Mouse (Mus musculus): ENCODE data around the gene Adora1.

The Adora1 gene

DNA sequence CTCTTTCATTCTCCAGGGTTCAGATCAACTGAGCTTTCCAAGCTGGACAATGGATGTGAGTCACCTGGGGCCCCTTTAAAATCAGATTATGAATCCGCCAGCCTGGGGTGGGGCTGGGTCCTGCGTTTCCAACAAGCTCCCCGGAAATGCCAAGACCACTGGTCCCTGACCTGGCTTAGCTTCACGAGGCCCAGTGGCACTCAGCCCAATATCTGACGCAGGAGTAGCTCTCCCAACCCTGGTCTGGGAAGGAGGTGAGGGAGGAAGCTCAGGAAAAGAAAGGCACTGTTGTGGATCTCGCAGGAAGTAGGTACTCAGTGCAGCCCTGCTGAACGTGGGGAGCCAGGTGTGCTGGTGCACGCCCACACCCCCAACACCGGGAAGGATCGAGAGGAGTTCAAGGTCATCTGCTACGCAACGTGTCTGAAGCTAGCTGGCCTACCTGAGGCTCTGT, 18.2 kb downstream of the Adora1 start:
- intact Hi-C loops (cut with DNase I) = no loop called here

DNA sequence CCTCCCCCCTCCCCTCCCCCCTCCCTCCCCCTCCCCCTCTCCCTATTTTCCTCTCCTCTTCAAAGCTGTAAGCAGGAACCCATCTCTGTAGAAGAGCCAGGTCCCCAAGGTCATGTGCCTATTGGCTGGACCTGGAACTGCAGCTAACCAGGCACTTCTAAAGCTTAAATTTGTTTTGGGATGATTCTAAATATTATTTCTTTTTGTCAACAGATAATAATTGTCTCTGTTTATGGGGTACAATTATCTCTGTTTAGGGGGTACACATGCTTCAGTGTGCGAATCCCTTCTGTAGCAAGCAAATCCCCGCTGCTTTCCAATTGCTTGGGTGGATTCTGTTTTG, 18.6 kb downstream of the Adora1 start:
- intact Hi-C loops (cut with DNase I) = no loop called here

DNA sequence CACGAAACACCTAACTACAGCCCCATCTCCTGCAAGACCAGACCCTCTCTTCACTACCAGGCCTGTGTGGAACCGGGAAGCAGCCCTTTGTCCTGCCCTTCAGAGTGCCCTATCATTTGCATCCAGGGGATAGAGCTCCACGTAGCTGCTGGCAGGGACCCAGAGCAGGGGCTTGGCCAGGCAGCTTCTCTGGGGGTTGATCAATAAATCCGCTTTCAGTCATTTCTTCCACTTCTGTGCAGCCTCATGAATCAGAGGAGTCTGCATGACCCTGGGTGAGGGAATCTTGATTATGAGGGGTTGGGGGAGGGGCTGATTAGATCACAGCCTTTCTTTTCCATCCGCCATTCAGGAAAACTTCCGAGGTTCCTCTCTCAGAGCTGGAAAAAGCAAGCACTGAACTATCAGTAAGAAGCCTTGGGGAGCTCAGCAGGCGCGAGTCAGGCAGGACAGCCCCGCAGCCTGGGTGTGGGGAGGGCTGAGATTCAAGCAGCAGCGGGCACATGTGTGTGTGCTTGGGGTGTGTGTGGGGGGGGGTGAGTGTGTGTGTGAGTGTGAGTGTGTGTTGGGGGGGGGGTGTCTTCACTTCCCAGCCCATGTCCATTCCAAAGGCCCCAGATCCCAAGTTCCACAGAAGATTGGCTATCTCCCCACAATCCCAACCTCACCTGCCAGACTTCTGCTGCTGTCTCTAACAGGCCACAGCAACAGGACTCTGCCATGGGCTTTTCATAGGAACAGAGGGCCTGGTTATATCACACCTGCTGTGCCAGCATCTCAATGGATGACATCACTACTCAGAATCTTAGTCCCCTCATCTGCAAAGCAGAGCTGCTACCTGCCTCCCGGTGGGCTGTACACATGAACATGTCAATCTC, 19.2 kb downstream of the Adora1 start:
- intact Hi-C loops (cut with DNase I) = no loop called here

DNA sequence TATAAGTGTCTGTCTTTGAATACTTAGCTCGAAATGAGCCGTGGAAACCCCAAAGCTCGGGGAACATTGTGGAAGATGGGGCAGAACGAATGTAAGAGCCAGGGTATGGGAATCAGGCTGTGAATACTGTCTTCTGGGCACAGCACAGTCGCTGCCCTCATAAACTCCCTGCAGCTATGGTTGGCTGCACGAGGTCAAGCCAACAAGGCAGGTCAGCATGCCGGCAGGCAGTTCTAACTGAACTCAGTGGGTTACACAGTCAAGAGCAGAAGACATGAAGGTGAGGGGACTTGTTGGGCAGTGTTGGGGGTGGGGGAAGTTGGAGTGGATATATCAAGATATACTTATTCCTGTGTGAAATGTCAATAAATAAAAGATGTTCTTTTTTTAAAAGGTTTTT, 20.2 kb downstream of the Adora1 start:
- intact Hi-C loops (cut with DNase I) = no loop called here

DNA sequence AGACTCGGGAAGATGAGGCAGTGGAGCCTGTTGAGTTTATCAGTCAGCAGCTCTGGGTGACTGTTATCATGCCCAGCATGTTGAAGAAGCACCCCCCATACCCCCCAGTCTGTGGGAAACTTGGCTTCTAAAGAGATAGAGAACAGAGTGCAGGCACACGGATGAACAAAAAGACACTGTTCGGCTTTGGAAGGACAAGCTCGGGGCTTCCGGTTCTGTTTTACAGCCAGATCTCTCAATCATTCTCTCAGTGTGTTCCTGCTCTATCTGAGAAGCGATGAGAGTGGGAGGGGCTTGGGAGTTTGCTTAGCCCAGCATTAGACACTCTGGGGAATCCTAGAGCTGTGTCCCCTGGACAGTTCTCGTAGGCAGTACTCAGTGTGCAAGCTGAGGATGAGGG, 21.8 kb downstream of the Adora1 start:
- intact Hi-C loops (cut with DNase I) = no loop called here

DNA sequence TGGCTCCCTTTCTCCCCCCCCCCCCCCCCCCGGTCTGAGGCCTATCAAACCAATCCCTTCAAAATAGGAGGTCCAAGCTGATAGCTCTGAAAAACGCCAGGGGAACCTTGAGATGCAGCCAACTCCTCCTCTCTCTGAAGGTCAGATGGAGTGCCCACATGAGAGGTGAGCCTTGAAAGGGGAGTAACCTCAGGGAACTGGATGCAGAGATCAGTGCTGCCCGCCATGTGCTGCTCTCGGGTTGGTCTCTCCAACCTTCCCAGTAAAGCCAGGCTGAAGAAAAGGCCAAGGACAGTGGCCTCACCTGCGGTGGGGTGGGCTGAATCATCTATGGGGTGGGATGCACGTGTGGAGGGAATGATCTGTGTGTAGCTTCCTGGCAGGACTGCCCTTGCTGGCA, 22.9 kb downstream of the Adora1 start:
- intact Hi-C loops (cut with DNase I) = no loop called here

DNA sequence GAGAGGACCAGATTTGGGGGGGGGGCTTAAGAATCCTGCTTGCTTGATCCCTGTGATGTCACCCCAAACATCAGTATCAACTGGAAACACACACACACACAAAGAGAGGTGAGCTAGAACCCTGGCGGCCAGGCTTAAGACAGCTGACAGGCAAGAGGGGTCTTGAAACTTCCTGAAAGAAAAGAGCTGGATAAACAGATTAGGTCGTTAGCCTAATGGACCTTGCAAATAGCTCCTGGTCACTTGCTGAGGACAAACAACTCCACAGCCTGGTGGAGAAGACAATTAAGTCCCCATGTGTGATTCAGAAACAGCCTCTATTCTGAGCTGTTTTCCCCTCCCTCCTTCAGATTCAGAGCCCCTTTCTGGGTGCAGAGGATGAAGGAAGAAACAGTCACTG, 23.6 kb downstream of the Adora1 start:
- intact Hi-C loops (cut with DNase I) = no loop called here

DNA sequence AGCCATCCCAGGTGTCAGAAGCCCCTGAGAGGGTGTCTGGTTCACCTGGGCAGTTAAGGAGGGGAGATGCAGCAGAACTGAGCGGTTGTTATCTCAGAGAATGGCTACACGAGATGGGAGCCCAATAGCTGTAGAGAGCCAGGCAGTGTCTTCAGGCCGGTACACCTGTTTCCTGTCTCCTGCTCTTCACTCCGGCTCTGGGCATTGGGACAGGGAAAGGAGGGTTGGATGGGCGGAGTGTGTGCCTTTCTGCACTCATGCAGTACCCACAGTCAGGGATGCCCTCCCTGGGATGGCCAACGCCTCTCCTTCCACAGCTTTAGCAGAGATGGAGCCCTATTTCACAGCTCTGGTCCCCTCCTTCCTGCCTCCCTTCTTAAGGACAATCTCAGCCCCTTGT, 24.2 kb downstream of the Adora1 start:
- intact Hi-C loops (cut with DNase I) = no loop called here

DNA sequence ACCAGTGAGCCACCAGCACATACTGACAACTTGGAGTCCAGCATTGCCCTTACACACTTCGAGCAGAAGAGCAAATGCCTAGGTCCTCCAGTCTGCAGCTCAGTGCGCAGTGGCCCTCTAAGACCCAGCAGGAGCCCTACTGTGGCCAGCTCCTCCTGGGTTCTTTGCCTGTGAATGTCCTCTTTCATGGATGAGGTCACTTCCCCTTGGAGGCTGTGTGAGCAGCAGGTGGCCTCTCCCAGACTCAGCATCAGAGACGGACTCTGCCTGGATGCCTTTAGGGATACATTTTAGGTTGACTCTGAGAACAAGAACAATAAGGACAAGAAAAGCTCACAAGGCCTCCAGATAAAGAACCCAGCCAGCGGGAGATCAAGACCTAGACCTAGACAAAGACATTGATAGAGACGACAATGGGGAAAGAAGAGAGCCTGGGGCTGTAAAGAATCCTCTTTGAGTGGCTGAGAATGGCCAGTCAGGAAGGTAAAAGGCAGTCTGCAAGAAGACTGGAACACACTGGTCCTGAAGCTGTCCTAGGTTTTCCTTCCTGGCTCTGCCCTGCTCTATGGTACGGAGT, 25.0 kb downstream of the Adora1 start:
- intact Hi-C loops (cut with DNase I) = no loop called here

DNA sequence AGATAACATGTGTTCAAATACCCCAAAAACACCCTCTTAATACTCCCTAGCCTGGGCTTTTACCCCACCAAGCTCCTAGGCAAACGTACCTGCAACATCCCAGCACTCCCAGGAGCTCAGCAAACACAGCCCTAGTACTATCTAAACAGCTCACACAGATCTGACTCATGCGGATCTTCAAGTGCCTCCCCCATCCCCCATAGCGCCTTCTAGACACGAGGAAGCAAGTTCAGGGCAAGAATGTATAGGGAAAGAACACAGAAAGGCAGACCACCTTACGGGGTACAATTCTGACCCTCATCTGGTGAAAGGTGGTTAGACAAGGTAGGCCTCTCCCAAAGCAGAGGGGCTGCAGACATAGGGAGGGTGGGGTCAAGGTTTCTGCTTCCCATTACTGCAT, 29.1 kb downstream of the Adora1 start:
- intact Hi-C loops (cut with DNase I) = no loop called here

DNA sequence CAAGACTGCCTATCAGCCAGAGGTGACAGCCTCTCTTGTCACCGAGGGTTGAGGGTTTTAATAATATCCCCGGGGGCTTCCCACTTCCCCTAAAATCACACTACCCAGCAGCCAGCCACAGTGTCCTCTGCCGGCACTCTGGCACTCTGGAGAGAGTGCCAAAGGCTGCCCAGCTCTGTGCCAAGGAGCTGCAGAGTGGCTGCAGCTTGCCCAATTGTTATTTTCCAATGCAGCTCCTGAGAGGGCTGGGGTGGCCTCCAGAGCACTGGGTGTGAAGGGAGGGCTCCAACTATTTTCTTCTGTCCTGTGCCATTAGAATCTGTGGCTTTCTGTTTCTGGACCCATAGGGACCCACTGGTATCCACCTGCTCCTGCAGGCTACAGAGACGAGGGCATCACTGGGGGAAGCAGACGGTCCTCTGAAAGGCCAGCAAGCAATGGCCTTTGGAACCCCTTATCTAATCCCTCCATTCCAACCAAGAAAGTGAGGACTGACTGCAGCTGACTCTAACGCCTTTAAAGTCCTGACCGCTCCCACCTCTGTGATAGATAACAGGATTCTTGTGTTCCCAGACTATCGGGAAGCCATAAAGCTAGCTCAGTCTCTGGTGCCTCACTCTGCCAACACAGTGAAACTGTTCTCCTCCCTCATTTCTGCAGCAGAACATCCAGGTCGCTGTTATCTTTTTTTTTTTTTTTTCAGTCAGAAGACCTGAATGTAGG, 29.8 kb downstream of the Adora1 start:
- intact Hi-C loops (cut with DNase I) = no loop called here

DNA sequence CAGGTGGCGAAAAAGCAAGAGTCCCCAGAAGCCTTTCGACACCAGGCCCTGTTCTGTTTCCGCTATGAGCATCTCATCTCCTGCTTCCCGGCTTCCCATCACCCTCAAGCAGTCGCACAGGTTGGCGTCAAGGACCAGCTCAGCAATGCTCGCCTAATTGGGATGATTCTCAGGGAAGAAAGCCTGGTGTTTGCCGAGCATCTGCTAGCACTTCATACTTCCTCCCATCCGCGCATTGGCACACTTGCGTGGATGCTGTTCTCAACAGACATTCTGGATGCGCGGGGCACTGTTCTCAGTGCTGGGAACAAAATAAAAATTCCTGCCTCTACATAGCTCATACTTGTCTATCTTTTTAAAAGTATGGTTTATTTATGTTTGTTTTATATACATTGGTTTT, 31.0 kb downstream of the Adora1 start:
- intact Hi-C loops (cut with DNase I) = no loop called here

DNA sequence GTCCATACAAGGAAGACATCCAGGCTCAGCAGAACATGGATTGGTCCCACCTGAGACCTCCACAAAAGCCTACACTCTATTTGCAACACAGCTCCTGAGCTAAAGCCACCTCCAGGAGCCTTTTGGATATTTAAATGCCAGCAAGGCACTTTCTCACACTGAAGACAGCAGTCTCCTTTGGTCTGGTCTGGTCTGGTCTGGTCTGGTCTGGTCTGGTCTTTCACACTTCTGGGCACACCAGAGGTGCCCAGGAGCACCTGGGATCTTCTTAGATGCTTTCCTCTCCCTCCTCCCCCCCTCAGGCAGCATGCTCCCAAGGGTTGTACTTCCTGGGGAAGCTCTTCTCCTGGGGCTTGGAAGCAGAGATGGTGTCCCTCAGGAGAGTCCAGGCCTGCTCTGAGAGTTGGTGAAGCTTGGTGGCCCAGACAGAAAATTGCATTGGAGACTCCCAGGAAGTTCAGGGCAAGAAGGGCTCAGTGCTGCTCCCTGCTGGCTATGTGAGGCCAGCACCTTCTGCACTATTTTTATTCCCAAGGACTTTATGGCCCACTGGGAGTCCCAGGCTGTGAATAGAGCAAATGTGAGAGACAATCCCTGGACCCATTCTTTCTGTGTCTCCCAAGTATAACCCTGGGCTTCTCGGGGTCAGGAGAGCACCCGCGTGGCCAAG, 33.3 kb downstream of the Adora1 start:
- intact Hi-C loops (cut with DNase I) = no loop called here

DNA sequence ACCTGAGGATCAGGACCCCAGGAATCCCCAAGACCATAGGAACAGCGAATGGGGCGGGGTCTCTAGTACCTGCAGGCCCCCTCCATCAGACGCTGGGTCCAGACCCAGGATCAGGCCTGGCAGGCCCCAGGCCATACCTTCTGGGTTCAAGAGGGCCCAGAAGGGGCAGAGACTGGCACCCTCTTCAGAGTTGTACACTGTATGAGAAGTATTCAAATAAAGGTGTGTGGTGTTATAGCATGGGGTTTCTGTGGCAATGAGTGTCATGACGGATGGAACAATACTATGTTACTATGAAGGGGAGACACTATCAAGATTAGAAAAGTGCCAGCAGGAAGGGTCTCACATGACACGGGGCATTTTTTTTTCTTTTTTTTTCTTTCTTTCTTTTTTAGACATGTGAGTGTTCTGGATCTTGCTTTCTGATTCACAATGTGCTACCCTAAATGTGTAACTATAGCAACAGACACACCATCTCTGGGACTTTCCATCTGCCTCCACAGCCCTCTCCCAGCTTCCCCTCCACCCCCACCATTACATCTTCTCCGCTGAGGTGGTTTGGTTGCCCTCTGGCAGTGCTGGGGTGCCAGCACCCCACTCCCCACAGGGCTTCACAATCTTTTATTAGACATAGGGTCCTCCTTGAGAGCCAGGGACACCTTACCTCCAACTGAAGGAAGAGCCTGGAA, 34.1 kb downstream of the Adora1 start:
- intact Hi-C loops (cut with DNase I) = no loop called here

DNA sequence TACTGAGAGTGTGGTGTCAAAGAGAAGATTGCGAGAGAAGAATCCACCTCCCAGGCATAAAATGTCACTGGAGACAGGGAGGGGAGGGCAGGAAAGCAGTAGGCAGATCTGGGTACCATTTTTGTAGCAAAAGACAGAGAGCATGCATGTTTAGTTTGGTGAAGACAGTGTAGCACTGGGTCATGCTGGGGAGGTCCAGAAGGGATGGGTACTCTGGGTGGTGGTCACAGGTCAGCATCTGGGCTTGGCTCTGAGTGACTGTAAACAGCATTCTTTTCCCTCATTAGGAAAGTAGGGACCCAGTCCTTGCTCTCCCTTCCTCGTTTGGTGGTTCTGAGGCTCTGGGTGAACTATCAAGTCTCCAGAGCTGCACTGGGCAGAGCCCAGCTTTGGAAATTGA, 34.8 kb downstream of the Adora1 start:
- intact Hi-C loops (cut with DNase I) = no loop called here

DNA sequence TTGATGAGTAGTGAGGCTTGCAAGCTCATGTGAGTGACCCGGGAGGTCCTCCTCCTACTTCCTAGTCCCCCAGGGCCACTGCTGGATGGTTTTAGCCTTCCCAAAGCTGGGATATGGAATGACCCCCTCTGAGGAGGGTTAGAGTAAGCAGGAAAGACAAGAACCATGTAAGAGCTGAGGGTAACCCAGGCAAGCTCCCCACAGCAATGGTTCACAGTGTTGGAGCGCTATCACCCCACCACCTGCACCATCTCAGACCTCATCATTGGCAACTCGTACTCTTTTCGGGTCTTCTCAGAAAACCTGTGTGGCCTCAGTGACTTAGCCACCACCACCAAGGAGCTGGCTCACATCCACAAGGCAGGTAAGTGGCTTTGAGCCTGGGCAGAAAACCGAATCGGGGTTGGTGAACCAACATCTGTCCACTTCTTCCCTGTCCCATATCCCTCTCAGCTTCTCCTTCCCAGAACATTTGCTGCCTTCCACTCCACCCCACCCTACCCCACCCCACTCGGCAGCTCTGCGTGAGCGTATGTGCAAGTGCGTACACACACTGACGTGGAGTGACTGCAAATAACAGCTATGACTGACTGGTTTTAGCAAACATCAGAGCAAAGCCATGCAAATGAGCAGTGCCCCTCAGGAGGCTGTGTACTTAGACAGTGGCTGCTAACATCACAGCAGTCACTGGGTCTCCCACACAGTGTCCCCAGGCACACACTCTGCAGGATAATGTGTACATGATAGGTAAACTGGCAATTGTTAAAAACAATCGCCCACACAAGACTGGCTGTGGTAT, 36.8 kb downstream of the Adora1 start:
- intact Hi-C loops (cut with DNase I) = loop anchor here (5.0 kb wide), 2 partner anchors 46 to 134 kb away; partner anchors contain the start of gene Ppfia4

DNA sequence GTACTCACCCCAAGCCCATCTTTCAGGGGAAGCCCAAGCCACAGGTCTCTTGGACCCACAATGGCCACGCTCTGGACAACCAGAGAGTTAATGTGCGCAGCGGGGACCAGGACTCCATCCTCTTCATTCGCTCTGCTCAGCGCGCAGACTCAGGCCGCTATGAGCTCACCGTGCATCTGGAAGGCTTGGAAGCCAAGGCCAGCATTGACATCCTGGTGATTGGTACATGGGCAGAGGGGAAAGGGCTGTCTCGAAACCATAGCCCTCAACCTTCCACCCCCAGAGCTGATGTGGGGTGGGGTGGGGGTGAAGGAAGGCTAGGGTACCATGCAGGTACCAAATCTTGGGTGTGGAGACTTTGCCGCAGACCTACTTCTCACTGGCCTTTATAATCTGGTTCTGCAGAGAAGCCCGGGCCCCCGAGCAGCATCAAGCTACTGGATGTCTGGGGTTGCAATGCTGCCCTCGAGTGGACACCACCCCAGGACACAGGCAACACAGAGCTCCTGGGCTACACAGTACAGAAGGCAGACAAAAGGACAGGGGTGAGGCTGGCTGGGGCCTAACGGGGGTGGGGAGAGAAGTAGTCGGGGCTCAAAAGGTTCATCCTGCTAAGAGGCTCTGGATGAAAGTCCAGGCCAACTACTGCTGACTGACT, 37.8 kb downstream of the Adora1 start:
- intact Hi-C loops (cut with DNase I) = loop anchor here (5.0 kb wide), 2 partner anchors 45 to 135 kb away; partner anchors contain the start of gene Ppfia4

DNA sequence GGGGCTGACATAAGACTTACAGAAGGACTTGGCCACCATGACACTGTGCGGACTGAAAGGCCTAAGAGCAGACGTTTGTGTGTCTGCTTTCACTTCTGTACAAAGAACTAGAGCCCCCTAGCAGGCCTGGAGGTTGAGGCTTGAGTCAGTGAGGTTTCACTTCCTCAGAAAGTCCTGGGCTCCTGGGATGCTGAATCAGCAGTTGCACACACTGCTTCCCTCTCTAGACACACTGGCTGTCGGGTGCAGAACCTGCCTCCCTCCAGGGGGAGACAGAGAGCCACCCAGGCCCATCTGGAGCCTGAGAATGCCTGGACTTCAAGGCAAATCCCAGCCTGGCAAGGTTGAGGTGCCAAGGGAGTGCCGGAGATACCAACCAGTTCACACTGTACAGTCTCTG, 38.8 kb downstream of the Adora1 start:
- intact Hi-C loops (cut with DNase I) = loop anchor here (1.0 to 5.0 kb wide), 3 partner anchors 44 to 136 kb away; partner anchors contain the start of gene Ppfia4

DNA sequence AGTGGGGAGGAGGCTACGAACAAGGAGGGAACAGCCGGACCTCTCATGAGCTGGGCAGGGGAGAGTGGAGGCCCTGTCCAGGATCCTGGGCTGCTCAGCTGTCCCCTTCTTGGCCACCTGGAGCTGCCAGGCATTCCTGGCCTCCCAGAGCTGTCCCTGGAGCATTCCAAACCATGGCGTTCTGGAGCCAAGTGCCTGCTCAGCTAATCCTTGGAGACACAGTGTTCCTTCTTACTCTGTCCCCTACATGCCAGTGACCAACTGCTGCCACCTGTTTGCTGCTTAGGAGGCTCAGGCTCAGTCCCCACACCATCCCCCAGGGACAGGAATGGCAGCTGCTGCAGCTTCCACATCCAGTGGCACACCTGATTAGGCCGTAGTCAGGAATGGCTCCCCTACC, 39.3 kb downstream of the Adora1 start:
- intact Hi-C loops (cut with DNase I) = loop anchor here (1.0 to 5.0 kb wide), 3 partner anchors 44 to 136 kb away; partner anchors contain the start of gene Ppfia4
